Mouse (Mus musculus) ovary, postnatal 10 days (tissue): ENCODE measurements around the gene Cadps.

ENCODE experiments used
- DNase-seq: peaks from one replicate; pipeline ENCODE4 v3.0.0; 2022; ENCODE audit warnings: low spot score

Cadps gene

GRCm38 (mm10) chr14:12341075-12341788 is 481.6 kb downstream of the Cadps start:
- DNase-seq, result no peak

DNA sequence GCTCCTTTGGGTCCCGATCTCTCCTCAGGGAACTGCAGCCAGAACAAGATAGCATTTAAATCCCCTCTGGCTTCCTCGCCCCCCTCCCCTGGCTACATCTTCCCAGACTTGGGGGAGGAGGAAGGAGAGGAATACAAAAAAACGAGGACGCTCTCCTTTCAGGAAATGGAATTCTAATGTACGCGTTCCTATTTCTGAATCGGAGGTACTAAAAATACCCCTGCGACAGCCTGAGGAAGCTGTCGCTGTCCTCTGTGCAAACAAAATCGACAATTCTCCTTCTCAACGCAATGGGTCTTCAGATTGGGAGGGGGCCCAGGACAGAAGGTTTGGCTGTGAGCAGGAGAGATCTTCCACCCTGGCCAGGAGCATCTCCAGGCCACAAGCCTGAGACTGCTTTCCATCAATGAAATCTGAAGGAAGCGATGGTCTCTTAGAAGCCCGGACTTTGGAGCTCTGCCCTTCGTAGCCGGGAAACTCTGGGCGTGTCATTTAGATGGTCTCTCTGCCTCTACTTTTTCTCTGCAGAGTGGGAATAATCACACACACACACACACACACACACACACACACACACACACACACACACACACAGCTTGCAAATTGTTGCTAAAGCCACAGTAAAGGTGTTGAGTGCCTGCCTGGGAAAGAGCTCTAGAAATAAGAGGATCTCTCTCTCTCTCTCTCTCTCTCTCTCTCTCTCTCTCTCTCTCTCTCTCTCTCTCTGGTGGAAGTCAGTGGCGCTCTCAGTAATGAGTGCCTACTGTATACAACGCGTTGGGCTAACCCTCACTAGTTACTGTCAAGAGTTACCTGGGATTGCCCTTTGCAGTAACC is 482.4 kb downstream of the Cadps start:
- DNase-seq, result no peak

GRCm38 (mm10) chr14:12338811-12339565 is 483.9 kb downstream of the Cadps start:
- no peak for DNase-seq

GRCm38 (mm10) chr14:12337998-12338809 is 484.7 kb downstream of the Cadps start:
- DNase-seq, result no peak

DNA sequence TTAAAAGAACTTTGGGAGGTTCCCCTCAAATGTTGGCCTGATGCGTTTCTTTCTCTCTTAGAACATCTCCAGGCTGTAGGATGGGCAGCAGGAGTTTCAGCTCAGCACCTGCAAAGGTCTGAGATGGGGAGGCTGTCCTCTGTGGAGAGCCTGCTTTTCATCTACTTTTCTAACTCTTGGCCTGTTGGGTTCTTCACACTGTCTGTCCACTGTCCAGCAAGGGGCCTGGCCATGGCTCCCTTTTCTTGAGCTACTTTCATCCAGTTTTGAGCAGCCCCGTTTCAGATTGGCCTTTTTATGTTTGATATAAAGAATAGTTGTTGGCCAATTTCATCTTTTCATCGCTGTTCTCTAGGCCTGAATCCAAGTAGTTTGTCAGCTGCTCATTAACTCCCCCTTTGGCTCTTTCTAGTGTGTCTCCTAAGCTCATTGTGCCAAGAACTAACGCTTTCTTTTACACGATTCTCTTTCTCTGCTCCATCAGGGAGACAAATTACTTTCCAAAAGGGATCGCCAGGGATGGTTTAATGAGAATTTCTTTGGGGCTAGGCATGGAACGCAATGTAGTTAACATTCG is 485.4 kb downstream of the Cadps start:
- DNase-seq, result no peak

DNA sequence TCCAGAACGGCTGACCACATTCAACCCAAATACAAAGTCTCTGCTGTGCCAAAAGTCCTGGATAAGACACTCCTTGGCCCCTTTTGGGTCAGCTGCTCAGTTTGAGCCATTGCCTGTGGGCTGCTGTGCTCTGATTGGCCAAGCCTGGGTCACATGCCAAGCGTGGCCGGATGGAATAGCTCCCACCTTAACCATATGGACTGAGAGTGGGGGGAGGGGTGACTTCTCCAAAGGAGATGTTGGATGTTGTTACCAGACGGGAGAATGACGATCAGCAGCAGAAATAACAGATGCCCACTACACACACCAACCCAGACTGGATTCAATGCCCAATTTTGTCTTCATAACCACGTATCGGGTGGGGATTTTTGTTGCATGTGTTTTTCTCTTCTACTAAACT is 488.0 kb downstream of the Cadps start:
- DNase-seq, result no peak

- no peak for DNase-seq
Measured at GRCm38 (mm10) chr14:12333622-12334021, 489.3 kb downstream of the Cadps start.
